Mouse (Mus musculus) heart, embryonic 16.5 days (tissue): ENCODE results near the gene Ncl. TPM values are rescaled to one million over a fixed set of nuclear protein-coding genes. Genes with fewer than 3 reads are reported as not detected.

Source experiments
- ATAC-seq: fragments of 200-750 bp; cut with Nextera tagmentation; replicated peaks from 2 replicates; pipeline ENCODE4 v1.8.0; 2017; ENCODE audit warnings: moderate number of reproducible peaks; ENCODE audit not compliant: insufficient read depth, low FRiP score; ENCODE audit errors: extremely low read depth
- H3K27ac ChIP-seq: fragments of 300-500 bp; sonication (generic); 2 replicates; pipeline ENCODE4 v1.5.1; 2014; ENCODE audit warnings: mild to moderate bottlenecking, low read length, control low read depth, moderate library complexity
- H3K27me3 ChIP-seq: fragments of 300-500 bp; sonication (generic); 2 replicates; pipeline ENCODE4 v1.6.1; 2014; ENCODE audit warnings: low read length, mixed read lengths; ENCODE audit not compliant: control insufficient read depth, insufficient read depth
- H3K36me3 ChIP-seq: fragments of 300-500 bp; sonication (generic); 2 replicates; pipeline ENCODE4 v1.6.1; 2014; ENCODE audit not compliant: control insufficient read depth, insufficient read depth
- H3K4me1 ChIP-seq: fragments of 300-500 bp; sonication (generic); 2 replicates; pipeline ENCODE4 v1.6.1; 2014; ENCODE audit warnings: low read length, mixed read lengths; ENCODE audit not compliant: control insufficient read depth, insufficient read depth
- H3K4me2 ChIP-seq: fragments of 300-500 bp; sonication (generic); 2 replicates; pipeline ENCODE4 v1.6.1; 2014; ENCODE audit warnings: low read depth, mild to moderate bottlenecking, control low read depth, low read length
- H3K4me3 ChIP-seq: fragments of 300-500 bp; sonication (generic); 2 replicates; pipeline ENCODE4 v1.5.1; 2014; ENCODE audit warnings: mild to moderate bottlenecking, control low read depth, low read length
- H3K9ac ChIP-seq: fragments of 300-500 bp; sonication (generic); 2 replicates; pipeline ENCODE4 v1.6.1; 2014; ENCODE audit warnings: low read length, control low read depth
- H3K9me3 ChIP-seq: fragments of 300-500 bp; sonication (generic); replicated peaks from 2 replicates; pipeline ENCODE4 v1.6.1; 2016; ENCODE audit warnings: low read length; ENCODE audit not compliant: control insufficient read depth
- WGBS: fragments of 180-500 bp; shearing (Covaris S2); extraction: QIAGEN DNeasy Blood & Tissue Kit; methylation state at CpG from one replicate; pipeline ENCODE4 v1.1.7; 2014; 5-methylcytosine and 5-hydroxymethylcytosine counted together
- polyA plus RNA-seq: library from polyadenylated mRNA; unstranded; fragments of >200 nt; fragmentation: Nextera tagmentation; extraction: Ambion mirVana; gene quantifications from 2 replicates; pipeline ENCODE4 v1.2.1, GENCODE M21; 2015

Ncl gene
- polyA plus RNA-seq, 1 experiment from 2014 or later: 276 TPM

DNA sequence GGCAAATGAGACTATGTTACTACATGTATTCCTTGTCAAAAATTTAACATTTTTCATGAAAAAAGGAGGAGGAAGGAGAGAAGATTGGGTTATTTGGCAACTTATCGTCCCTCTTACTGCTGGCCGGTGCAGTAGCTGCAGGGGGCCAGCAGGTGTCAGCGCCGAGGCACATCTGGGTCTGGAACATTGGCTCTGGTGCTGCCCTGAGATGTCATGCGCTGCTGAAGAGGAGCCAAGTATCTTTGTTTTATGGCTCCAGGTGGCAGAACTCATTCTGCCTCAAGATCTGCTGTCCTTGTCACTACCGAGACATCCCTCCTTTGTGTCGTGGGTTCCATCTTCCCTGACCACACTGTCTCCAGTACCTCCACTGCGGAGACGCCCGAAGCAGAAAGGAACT is 12.8 kb upstream of the Ncl start:
- Histone ChIP-seq H3K9me3 (no peaks in the 10 kb centered on the region), H3K27ac (no peak overlapping the region), H3K27me3 (no peaks in the 10 kb centered on the region), H3K36me3 (no peaks in the 10 kb centered on the region), H3K4me1 (peaks cover 6% of the 10 kb centered on the region), H3K9ac (no peak overlapping the region), H3K4me2 (no peak overlapping the region), H3K4me3 (no peak overlapping the region)
- ATAC-seq: no peak
- WGBS: 44% methylated on average over 10 of the region's 10 CpGs

DNA sequence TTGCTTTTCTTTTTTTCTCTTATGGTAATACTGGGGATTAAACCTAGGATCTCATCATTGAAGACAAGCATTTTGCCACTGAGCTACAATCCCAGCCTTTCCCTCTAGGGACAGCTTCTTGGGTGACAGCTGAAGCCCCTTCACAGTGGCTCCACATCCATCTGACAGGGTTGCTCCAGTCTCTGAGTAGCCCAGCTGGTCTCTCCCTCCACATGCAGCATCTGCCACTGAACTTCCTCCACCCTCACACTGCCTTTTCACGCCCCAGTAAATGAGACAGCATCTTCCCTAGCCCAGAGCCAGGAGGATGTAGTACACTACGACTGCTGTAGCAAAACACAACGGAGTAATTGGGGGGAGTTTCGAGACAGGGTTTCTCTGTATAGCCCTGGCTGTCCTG is 8.9 kb upstream of the Ncl start:
- no peak for ATAC-seq
- no peak overlapping the region for H3K4me3 ChIP-seq

DNA sequence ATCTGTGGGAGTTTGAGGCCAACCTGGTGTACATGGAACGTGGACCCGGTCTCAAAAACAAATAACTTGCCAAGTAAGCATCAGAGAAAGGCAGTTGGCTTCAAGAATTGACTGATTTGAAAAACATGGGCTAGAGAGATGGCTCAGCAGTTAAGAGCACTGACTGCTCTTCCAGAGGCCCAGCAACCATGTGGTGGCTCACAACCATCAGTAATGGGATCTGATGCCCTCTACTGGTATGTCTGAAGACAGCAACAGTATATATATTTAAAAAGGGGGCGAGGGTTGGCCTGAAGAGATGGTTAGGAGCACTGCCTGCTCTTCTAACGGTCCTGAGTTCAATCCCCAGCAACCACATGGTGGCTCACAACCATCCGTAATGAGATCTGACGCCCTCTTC is 4.5 kb upstream of the Ncl start:
- no peak overlapping the region for H3K4me2 ChIP-seq
- peaks cover 10% of the 10 kb centered on the region for H3K4me1 ChIP-seq
- H3K4me3 ChIP-seq: no peak overlapping the region
- no peaks in the 10 kb centered on the region for H3K27me3 ChIP-seq
- WGBS: 28% methylated on average over 6 of the region's 6 CpGs
- no peaks in the 10 kb centered on the region for H3K36me3 ChIP-seq
- H3K9me3 ChIP-seq: no peaks in the 10 kb centered on the region
- ATAC-seq: no peak
- no peak overlapping the region for H3K27ac ChIP-seq
- H3K9ac ChIP-seq: no peak overlapping the region

More for the DNA sequence above, 8.9 kb upstream of the Ncl start:
- Histone ChIP-seq H3K9ac (no peak overlapping the region), H3K4me1 (no peaks in the 10 kb centered on the region), H3K27me3 (no peaks in the 10 kb centered on the region), H3K4me2 (no peak overlapping the region), H3K9me3 (no peaks in the 10 kb centered on the region), H3K27ac (no peak overlapping the region), H3K36me3 (no peaks in the 10 kb centered on the region)
- WGBS: 71% methylated on average over 4 of the region's 4 CpGs

DNA sequence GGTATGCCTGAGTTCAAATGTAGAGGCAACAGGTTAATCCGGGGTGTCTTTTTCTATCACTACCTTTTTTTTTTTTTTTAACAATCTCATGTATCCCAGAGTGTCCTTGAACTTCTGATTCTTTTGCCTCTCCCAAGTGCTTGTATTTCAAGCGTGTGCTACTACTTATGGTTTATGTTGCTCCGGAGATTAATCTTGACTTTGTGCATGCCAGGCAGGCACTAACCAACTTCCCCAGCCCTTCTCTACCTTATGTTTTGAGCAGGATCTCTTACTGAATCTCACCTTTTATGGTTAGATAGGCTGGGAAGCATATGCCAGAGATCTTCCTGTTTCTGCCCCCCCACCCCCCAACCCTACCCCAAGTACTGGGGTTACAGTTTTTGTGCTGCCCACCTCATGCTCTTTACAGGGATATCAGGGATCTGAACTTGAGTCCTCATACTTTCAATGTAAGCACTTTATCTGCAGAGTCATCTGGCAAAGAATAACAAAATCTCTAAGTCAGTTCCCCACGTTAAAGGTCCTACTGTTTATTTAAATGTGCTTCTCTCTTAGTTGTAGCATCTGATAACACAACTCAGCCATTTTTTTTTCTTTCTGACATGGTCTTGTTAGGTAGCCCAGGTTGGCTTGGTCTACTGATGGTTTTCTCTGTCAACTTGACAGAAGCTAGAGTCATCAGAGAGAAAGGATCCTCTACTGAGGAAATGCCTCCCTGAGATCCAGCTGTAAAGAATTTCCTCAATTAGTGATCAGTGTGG is 2.8 kb upstream of the Ncl start:
- no peaks in the 10 kb centered on the region for H3K27me3 ChIP-seq
- H3K9me3 ChIP-seq: no peaks in the 10 kb centered on the region
- no peak overlapping the region for H3K9ac ChIP-seq
- peaks cover 14% of the 10 kb centered on the region for H3K4me1 ChIP-seq
- ATAC-seq: no peak
- H3K27ac ChIP-seq: no peak overlapping the region
- no peak overlapping the region for H3K4me3 ChIP-seq
- WGBS: 82% methylated on average over 4 of the region's 4 CpGs
- no peak overlapping the region for H3K4me2 ChIP-seq
- H3K36me3 ChIP-seq: peaks cover 3% of the 10 kb centered on the region; the same call in 1 of the 2 replicates

DNA sequence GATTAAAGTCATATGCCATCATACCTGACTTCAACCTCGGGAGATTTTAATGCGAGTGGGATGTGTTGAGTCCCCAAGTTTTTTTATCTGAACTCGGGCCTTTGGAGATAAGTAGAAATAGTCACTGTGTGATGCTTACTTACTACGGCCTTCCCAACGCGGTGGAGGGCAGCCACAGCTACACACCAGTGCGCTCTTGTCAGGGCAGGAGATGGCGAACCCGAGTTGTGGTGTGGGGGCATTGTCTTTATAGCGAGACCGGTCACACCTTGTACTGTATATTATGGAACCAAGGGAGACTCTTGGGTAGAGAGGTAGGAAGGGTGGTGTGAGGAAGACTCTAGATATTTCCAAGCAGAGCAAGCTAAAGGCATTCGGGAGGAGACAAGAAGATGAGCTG is 1.2 kb upstream of the Ncl start:
- Histone ChIP-seq H3K9me3 (no peaks in the 10 kb centered on the region), H3K27ac (peak overlapping the region; percentile 69), H3K36me3 (peaks cover 17% of the 10 kb centered on the region), H3K4me2 (peak overlapping the region; percentile 87), H3K4me3 (peak overlapping the region; percentile 70), H3K4me1 (peaks cover 14% of the 10 kb centered on the region), H3K9ac (peak overlapping the region; percentile 90), H3K27me3 (no peaks in the 10 kb centered on the region)
- no peak for ATAC-seq
- WGBS: 17% methylated on average over 12 of the region's 12 CpGs

DNA sequence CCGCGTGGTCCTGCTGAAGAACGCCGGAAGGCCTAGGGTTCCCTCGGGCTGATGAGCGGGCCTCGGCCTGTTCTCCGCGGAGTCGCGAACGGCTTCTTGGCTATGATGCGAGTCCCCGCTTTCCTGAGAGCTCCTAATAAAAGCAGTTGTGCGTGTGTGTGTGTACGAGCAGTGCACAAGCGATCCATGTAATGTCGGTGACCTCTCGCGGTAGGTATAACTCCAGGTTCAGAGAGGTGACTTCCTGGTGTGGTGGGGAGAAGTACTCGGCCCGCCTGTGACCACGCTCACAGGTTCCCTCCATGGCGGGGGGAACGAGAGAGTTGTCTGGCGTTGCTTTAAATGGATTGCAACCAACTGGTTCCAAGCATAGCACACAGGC is 589 bp upstream of the Ncl start:
- H3K4me3 ChIP-seq: peak overlapping the region; percentile 70
- no peaks in the 10 kb centered on the region for H3K9me3 ChIP-seq
- peaks cover 14% of the 10 kb centered on the region for H3K4me1 ChIP-seq
- H3K9ac ChIP-seq: peak overlapping the region; percentile 90
- WGBS: under 1% methylated on average over 26 of the region's 26 CpGs
- H3K36me3 ChIP-seq: peaks cover 24% of the 10 kb centered on the region
- peak overlapping the region; percentile 69 for H3K27ac ChIP-seq
- H3K27me3 ChIP-seq: no peaks in the 10 kb centered on the region
- ATAC-seq: 0 out of 2 replicates have a peak, but pooled peaks have one; percentile 0
- H3K4me2 ChIP-seq: peak overlapping the region; percentile 87

DNA sequence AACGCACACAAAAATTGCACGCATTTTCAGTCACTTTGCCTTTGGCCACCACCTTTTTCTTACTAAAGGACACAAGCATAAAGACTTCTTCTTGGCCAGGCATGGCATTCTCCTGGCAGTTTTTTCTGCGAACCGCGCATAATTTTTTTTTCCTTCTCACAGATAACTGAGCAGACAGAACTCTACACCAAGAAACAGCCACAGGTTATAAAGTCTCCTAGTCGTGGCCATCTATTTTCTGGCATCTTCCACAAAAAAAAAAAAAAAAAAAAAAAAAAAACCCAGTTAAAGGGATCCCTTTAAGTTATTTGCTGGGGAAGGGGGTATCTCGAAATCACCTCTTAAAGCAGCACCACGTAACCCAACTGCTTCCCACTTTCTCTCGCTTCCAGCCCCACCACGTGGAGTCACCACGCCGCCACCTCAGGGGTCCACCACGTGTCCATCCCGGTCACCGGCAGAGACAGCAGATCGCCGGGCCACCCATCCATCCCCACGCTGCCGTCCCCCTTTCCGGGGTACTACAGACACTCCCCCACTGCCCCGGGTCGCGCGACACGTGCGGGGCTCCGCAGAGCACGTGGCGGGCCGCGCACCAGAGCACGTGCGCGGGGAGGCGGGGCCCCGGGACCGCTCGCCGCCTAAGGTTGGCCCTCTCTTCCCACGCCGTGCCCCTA is 833 bp downstream of the Ncl start:
- ATAC-seq: no peak
- peaks cover 38% of the 10 kb centered on the region for H3K36me3 ChIP-seq
- WGBS: under 1% methylated on average over 41 of the region's 41 CpGs

DNA sequence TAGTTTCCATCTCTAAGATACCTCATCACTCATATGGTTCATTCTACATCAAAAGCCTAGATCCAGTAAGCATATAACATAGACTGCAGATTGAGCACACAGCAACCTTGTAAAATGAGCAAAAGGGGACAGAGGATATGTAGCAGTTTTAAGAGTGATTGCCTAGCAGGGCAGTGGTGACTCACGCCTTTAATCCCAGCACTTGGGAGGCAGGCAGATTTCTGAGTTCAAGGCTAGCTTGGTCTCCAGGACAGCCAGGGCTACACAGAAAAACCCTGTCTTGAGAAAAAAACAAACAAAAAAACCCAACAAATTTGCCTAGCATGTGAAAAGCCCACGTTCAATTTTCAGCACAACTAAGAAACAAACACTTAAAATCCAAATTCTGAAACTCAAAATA is 5.0 kb downstream of the Ncl start:
- no peak for ATAC-seq
- no peaks in the 10 kb centered on the region for H3K27me3 ChIP-seq
- H3K36me3 ChIP-seq: peaks cover 73% of the 10 kb centered on the region
- no peak overlapping the region for H3K9ac ChIP-seq
- 75% methylated on average over 2 of the region's 2 CpGs for WGBS
- H3K4me2 ChIP-seq: no peak overlapping the region
- peaks cover 3% of the 10 kb centered on the region for H3K4me1 ChIP-seq
- H3K9me3 ChIP-seq: no peaks in the 10 kb centered on the region
- no peak overlapping the region for H3K27ac ChIP-seq
- no peak overlapping the region for H3K4me3 ChIP-seq

More for the DNA sequence above, 833 bp downstream of the Ncl start:
- H3K4me2 ChIP-seq: peak overlapping the region; percentile 77
- H3K9me3 ChIP-seq: no peaks in the 10 kb centered on the region
- H3K27me3 ChIP-seq: no peaks in the 10 kb centered on the region
- H3K4me3 ChIP-seq: peak overlapping the region; percentile 70
- peak overlapping the region; percentile 98 for H3K27ac ChIP-seq
- peaks cover 14% of the 10 kb centered on the region for H3K4me1 ChIP-seq
- peak overlapping the region; percentile 90 for H3K9ac ChIP-seq

DNA sequence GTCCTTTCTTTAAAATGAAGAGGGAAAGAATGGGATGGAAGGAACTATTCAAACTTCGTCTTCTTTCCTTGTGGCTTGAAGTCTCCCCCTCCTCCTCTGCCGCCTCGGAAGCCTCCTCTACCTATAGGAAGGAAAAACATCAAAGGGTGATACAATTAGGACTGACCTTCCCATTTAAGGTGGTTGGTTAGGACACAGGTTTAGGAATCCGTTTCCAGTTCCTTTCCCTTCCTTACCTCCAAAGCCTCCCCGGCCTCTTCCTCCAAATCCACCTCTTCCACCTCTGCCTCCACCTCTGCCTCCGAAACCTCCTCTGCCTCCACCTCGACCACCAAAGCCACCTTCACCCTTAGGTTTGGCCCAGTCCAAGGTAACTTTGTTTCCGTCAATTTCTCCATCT is 8.6 kb downstream of the Ncl start:
- WGBS: 90% methylated on average over 8 of the region's 8 CpGs

More for the DNA sequence above, 8.6 kb downstream of the Ncl start:
- no peaks in the 10 kb centered on the region for H3K27me3 ChIP-seq
- no peak overlapping the region for H3K27ac ChIP-seq
- no peak overlapping the region for H3K4me2 ChIP-seq
- no peaks in the 10 kb centered on the region for H3K4me1 ChIP-seq
- H3K36me3 ChIP-seq: peaks cover 71% of the 10 kb centered on the region
- no peak overlapping the region for H3K9ac ChIP-seq
- ATAC-seq: no peak
- H3K9me3 ChIP-seq: no peaks in the 10 kb centered on the region
- no peak overlapping the region for H3K4me3 ChIP-seq
